Mouse (Mus musculus): ENCODE measurements around the gene D130043K22Rik. TPM values are rescaled to one million over a fixed set of nuclear protein-coding genes. Genes with fewer than 3 reads are reported as not detected.
A peak's percentile ranks its signal among the peaks of the same experiment; 100 is the strongest.

Gene D130043K22Rik
- total and polyA plus RNA-seq, 2 experiments from 2014 or later: 6.1 to 13.0 TPM

GRCm38 (mm10) chr13:24862520-24862919 is 17.6 kb downstream of the D130043K22Rik start:
- no peak overlapping the region for H3K27ac ChIP-seq
- ATAC-seq (no peak), DNase-seq (ENCODE audit: low spot score) (peak; percentile 39)
- H3K27me3 ChIP-seq (ENCODE audit: insufficient read depth, low read length): no peaks in the 10 kb centered on the region
- 0 out of 2 replicates have a peak, but pooled peaks cover 2% of the 10 kb centered on the region for H3K36me3 ChIP-seq (ENCODE audit: insufficient read depth, low read length)
- WGBS: 62% methylated on average over 7 of the region's 7 CpGs
- peak; percentile 38 for TF ChIP-seq CTCF (IDR thresholded peaks at IDR 0.05; ENCODE audit: low read depth)
- no peak overlapping the region for H3K4me3 ChIP-seq (ENCODE audit: low read length)
- no peak overlapping the region for H3K9ac ChIP-seq (replicated peaks; ENCODE audit: low read length)
- H3K4me1 ChIP-seq (ENCODE audit: insufficient read depth, low read length): no peaks in the 10 kb centered on the region
- H3K4me2 ChIP-seq (ENCODE audit: low read depth, low read length): no peak overlapping the region
- no peaks in the 10 kb centered on the region for H3K9me3 ChIP-seq (ENCODE audit: low read length)

- Histone ChIP-seq H3K9ac (replicated peaks; ENCODE audit: low read length) (no peak overlapping the region), H3K27ac (no peak overlapping the region), H3K27me3 (ENCODE audit: insufficient read depth, low read length) (no peaks in the 10 kb centered on the region), H3K9me3 (ENCODE audit: low read length) (no peaks in the 10 kb centered on the region), H3K4me3 (ENCODE audit: low read length) (no peak overlapping the region), H3K4me1 (ENCODE audit: insufficient read depth, low read length) (no peaks in the 10 kb centered on the region), H3K36me3 (ENCODE audit: insufficient read depth, low read length) (0 out of 2 replicates have a peak, but pooled peaks cover 4% of the 10 kb centered on the region), H3K4me2 (ENCODE audit: low read depth, low read length) (no peak overlapping the region)
- no peak for ATAC-seq
- no peak for DNase-seq (ENCODE audit: low spot score)
- 63% methylated on average over 9 of the region's 9 CpGs for WGBS
- no peak for TF ChIP-seq CTCF (IDR thresholded peaks at IDR 0.05; ENCODE audit: low read depth)
These were observed 21.8 kb downstream of the D130043K22Rik start for GRCm38 (mm10) chr13:24866430-24867402.

- no peak for TF ChIP-seq CTCF (IDR thresholded peaks at IDR 0.05; ENCODE audit: low read depth)
- no peaks in the 10 kb centered on the region for H3K27me3 ChIP-seq (ENCODE audit: insufficient read depth, low read length)
- H3K9ac ChIP-seq (replicated peaks; ENCODE audit: low read length): no peak overlapping the region
- no peak overlapping the region for H3K4me2 ChIP-seq (ENCODE audit: low read depth, low read length)
- ATAC-seq (no peak), DNase-seq (ENCODE audit: low spot score) (no peak)
- 94% methylated on average over 10 of the region's 10 CpGs for WGBS
- H3K27ac ChIP-seq: no peak overlapping the region
- H3K4me3 ChIP-seq (ENCODE audit: low read length): no peak overlapping the region
- H3K36me3 ChIP-seq (ENCODE audit: insufficient read depth, low read length): 0 out of 2 replicates have a peak, but pooled peaks cover 4% of the 10 kb centered on the region
- no peaks in the 10 kb centered on the region for H3K9me3 ChIP-seq (ENCODE audit: low read length)
- H3K4me1 ChIP-seq (ENCODE audit: insufficient read depth, low read length): no peaks in the 10 kb centered on the region
These were observed 22.9 kb downstream of the D130043K22Rik start for GRCm38 (mm10) chr13:24867789-24868188.

GRCm38 (mm10) chr13:24868233-24868632 is 23.3 kb downstream of the D130043K22Rik start:
- DNase-seq (ENCODE audit: low spot score) (no peak), ATAC-seq (no peak)
- no peak overlapping the region for H3K4me3 ChIP-seq (ENCODE audit: low read length)
- H3K36me3 ChIP-seq (ENCODE audit: insufficient read depth, low read length): 0 out of 2 replicates have a peak, but pooled peaks cover 4% of the 10 kb centered on the region
- H3K27ac ChIP-seq: no peak overlapping the region
- 89% methylated on average over 7 of the region's 7 CpGs for WGBS
- TF ChIP-seq CTCF (IDR thresholded peaks at IDR 0.05; ENCODE audit: low read depth): no peak
- H3K9ac ChIP-seq (replicated peaks; ENCODE audit: low read length): no peak overlapping the region
- H3K4me2 ChIP-seq (ENCODE audit: low read depth, low read length): no peak overlapping the region
- H3K9me3 ChIP-seq (ENCODE audit: low read length): no peaks in the 10 kb centered on the region
- H3K4me1 ChIP-seq (ENCODE audit: insufficient read depth, low read length): no peaks in the 10 kb centered on the region
- no peaks in the 10 kb centered on the region for H3K27me3 ChIP-seq (ENCODE audit: insufficient read depth, low read length)

- H3K4me1 ChIP-seq (ENCODE audit: insufficient read depth, low read length): no peaks in the 10 kb centered on the region
- ATAC-seq (no peak), DNase-seq (ENCODE audit: low spot score) (no peak)
- no peak overlapping the region for H3K27ac ChIP-seq
- no peaks in the 10 kb centered on the region for H3K9me3 ChIP-seq (ENCODE audit: low read length)
- no peak for TF ChIP-seq CTCF (IDR thresholded peaks at IDR 0.05; ENCODE audit: low read depth)
- no peak overlapping the region for H3K4me3 ChIP-seq (ENCODE audit: low read length)
- no peak overlapping the region for H3K4me2 ChIP-seq (ENCODE audit: low read depth, low read length)
- no peaks in the 10 kb centered on the region for H3K36me3 ChIP-seq (ENCODE audit: insufficient read depth, low read length)
- H3K9ac ChIP-seq (replicated peaks; ENCODE audit: low read length): no peak overlapping the region
- WGBS: 79% methylated on average over 15 of the region's 15 CpGs
- no peaks in the 10 kb centered on the region for H3K27me3 ChIP-seq (ENCODE audit: insufficient read depth, low read length)
These were observed 34.6 kb downstream of the D130043K22Rik start for GRCm38 (mm10) chr13:24879359-24880040.

GRCm38 (mm10) chr13:24880208-24880607 is 35.3 kb downstream of the D130043K22Rik start:
- DNase-seq (ENCODE audit: low spot score): no peak
- Histone ChIP-seq H3K4me1 (ENCODE audit: insufficient read depth, low read length) (no peaks in the 10 kb centered on the region), H3K36me3 (ENCODE audit: insufficient read depth, low read length) (no peaks in the 10 kb centered on the region), H3K4me2 (ENCODE audit: low read depth, low read length) (no peak overlapping the region), H3K27ac (no peak overlapping the region), H3K27me3 (ENCODE audit: insufficient read depth, low read length) (no peaks in the 10 kb centered on the region), H3K9ac (replicated peaks; ENCODE audit: low read length) (no peak overlapping the region), H3K9me3 (ENCODE audit: low read length) (no peaks in the 10 kb centered on the region), H3K4me3 (ENCODE audit: low read length) (no peak overlapping the region)
- ATAC-seq: no peak
- 86% methylated on average over 6 of the region's 6 CpGs for WGBS
- no peak for TF ChIP-seq CTCF (IDR thresholded peaks at IDR 0.05; ENCODE audit: low read depth)

Data from hindbrain, postnatal 0 days (tissue).